Mouse (Mus musculus): ENCODE data around the gene Parpbp. TPM values are rescaled to one million over a fixed set of nuclear protein-coding genes. Genes with fewer than 3 reads are reported as not detected.

The Parpbp gene
- total RNA-seq, 1 experiment: 19.4 TPM

GRCm38 (mm10) chr10:88067377-88067776, 79.4 kb downstream of the Parpbp start:
- no peak for DNase-seq (ENCODE audit: low read depth, low spot score)
- Histone ChIP-seq H3K4me1 (ENCODE audit: control insufficient read depth in 2 of 2, insufficient read depth in 2 of 2, low read length in 2 of 2, poor library complexity in 1 of 2) (no peaks in the 10 kb centered on the region), H3K36me3 (ENCODE audit: control insufficient read depth, insufficient read depth, low read length, poor library complexity, severe bottlenecking) (no peaks in the 10 kb centered on the region), H3K27ac (ENCODE audit: insufficient read depth, low read depth, low read length, poor library complexity, severe bottlenecking) (no peak overlapping the region), H3K9ac (ENCODE audit: insufficient read depth, low read depth, low read length, poor library complexity, severe bottlenecking) (no peak overlapping the region), H3K9me3 (ENCODE audit: control insufficient read depth, insufficient read depth, low read depth, low read length) (no peaks in the 10 kb centered on the region), H3K4me3 (ENCODE audit: insufficient read depth in 1 of 2, low read depth in 1 of 2, low read length in 2 of 2, poor library complexity in 1 of 2, severe bottlenecking in 1 of 2) (no peak overlapping the region)
- no peak for TF ChIP-seq ZC3H11A (IDR thresholded peaks at IDR 0.05; ENCODE audit: borderline replicate concordance, low read depth, low read length)
- no peak for TF ChIP-seq MAFK (IDR thresholded peaks at IDR 0.05; ENCODE audit: insufficient read depth, low read depth, low read length)
- no peak for TF ChIP-seq CHD2 (IDR thresholded peaks at IDR 0.05; ENCODE audit: low read depth, low read length)
- TF ChIP-seq HCFC1 (IDR thresholded peaks at IDR 0.05; ENCODE audit: borderline replicate concordance, insufficient read depth, low read length): no peak
- no peak for TF ChIP-seq ZNF384 (IDR thresholded peaks at IDR 0.05; ENCODE audit: low read depth, low read length)
- in situ Hi-C loops (cut with MboI; ENCODE audit: low sequenced_read_pairs in 2 of 2, unreplicated experiment in 2 of 2): no loop called here

- in situ Hi-C loops (cut with MboI; ENCODE audit: low sequenced_read_pairs in 2 of 2, unreplicated experiment in 2 of 2): no loop called here
- TF ChIP-seq HCFC1 (IDR thresholded peaks at IDR 0.05; ENCODE audit: borderline replicate concordance, insufficient read depth, low read length) (no peak), ZNF384 (IDR thresholded peaks at IDR 0.05; ENCODE audit: low read depth, low read length) (no peak), ZC3H11A (IDR thresholded peaks at IDR 0.05; ENCODE audit: borderline replicate concordance, low read depth, low read length) (no peak), CHD2 (IDR thresholded peaks at IDR 0.05; ENCODE audit: low read depth, low read length) (no peak), MAFK (IDR thresholded peaks at IDR 0.05; ENCODE audit: insufficient read depth, low read depth, low read length) (no peak)
- H3K36me3 ChIP-seq (ENCODE audit: control insufficient read depth, insufficient read depth, low read length, poor library complexity, severe bottlenecking): no peaks in the 10 kb centered on the region
- H3K9ac ChIP-seq (ENCODE audit: insufficient read depth, low read depth, low read length, poor library complexity, severe bottlenecking): no peak overlapping the region
- H3K27ac ChIP-seq (ENCODE audit: insufficient read depth, low read depth, low read length, poor library complexity, severe bottlenecking): no peak overlapping the region
- H3K4me1 ChIP-seq (ENCODE audit: control insufficient read depth in 2 of 2, insufficient read depth in 2 of 2, low read length in 2 of 2, poor library complexity in 1 of 2): no peaks in the 10 kb centered on the region
- DNase-seq (ENCODE audit: low read depth, low spot score): no peak
- no peak overlapping the region for H3K4me3 ChIP-seq (ENCODE audit: insufficient read depth in 1 of 2, low read depth in 1 of 2, low read length in 2 of 2, poor library complexity in 1 of 2, severe bottlenecking in 1 of 2)
- H3K9me3 ChIP-seq (ENCODE audit: control insufficient read depth, insufficient read depth, low read depth, low read length): no peaks in the 10 kb centered on the region
Observed at GRCm38 (mm10) chr10:88064872-88065271, 81.9 kb downstream of the Parpbp start.

- DNase-seq (ENCODE audit: low read depth, low spot score): no peak
- TF ChIP-seq ZC3H11A (IDR thresholded peaks at IDR 0.05; ENCODE audit: borderline replicate concordance, low read depth, low read length): no peak
- TF ChIP-seq MAFK (IDR thresholded peaks at IDR 0.05; ENCODE audit: insufficient read depth, low read depth, low read length): no peak
- no peak for TF ChIP-seq CHD2 (IDR thresholded peaks at IDR 0.05; ENCODE audit: low read depth, low read length)
- no peak for TF ChIP-seq HCFC1 (IDR thresholded peaks at IDR 0.05; ENCODE audit: borderline replicate concordance, insufficient read depth, low read length)
- no peak for TF ChIP-seq ZNF384 (IDR thresholded peaks at IDR 0.05; ENCODE audit: low read depth, low read length)
- no peaks in the 10 kb centered on the region for H3K4me1 ChIP-seq (ENCODE audit: control insufficient read depth in 2 of 2, insufficient read depth in 2 of 2, low read length in 2 of 2, poor library complexity in 1 of 2)
- H3K9me3 ChIP-seq (ENCODE audit: control insufficient read depth, insufficient read depth, low read depth, low read length): no peaks in the 10 kb centered on the region
- H3K36me3 ChIP-seq (ENCODE audit: control insufficient read depth, insufficient read depth, low read length, poor library complexity, severe bottlenecking): no peaks in the 10 kb centered on the region
- H3K9ac ChIP-seq (ENCODE audit: insufficient read depth, low read depth, low read length, poor library complexity, severe bottlenecking): no peak overlapping the region
- in situ Hi-C loops (cut with MboI; ENCODE audit: low sequenced_read_pairs in 2 of 2, unreplicated experiment in 2 of 2): no loop called here
- H3K27ac ChIP-seq (ENCODE audit: insufficient read depth, low read depth, low read length, poor library complexity, severe bottlenecking): no peak overlapping the region
- no peak overlapping the region for H3K4me3 ChIP-seq (ENCODE audit: insufficient read depth in 1 of 2, low read depth in 1 of 2, low read length in 2 of 2, poor library complexity in 1 of 2, severe bottlenecking in 1 of 2)
Observed at GRCm38 (mm10) chr10:88063436-88063835, 83.3 kb downstream of the Parpbp start.

GRCm38 (mm10) chr10:88056950-88057649, 89.6 kb downstream of the Parpbp start:
- no peak for DNase-seq (ENCODE audit: low read depth, low spot score)
- Histone ChIP-seq H3K9ac (ENCODE audit: insufficient read depth, low read depth, low read length, poor library complexity, severe bottlenecking) (no peak overlapping the region), H3K9me3 (ENCODE audit: control insufficient read depth, insufficient read depth, low read depth, low read length) (no peaks in the 10 kb centered on the region), H3K4me1 (ENCODE audit: control insufficient read depth in 2 of 2, insufficient read depth in 2 of 2, low read length in 2 of 2, poor library complexity in 1 of 2) (no peaks in the 10 kb centered on the region), H3K36me3 (ENCODE audit: control insufficient read depth, insufficient read depth, low read length, poor library complexity, severe bottlenecking) (no peaks in the 10 kb centered on the region), H3K27ac (ENCODE audit: insufficient read depth, low read depth, low read length, poor library complexity, severe bottlenecking) (no peak overlapping the region), H3K4me3 (ENCODE audit: insufficient read depth in 1 of 2, low read depth in 1 of 2, low read length in 2 of 2, poor library complexity in 1 of 2, severe bottlenecking in 1 of 2) (no peak overlapping the region)
- TF ChIP-seq MAFK (IDR thresholded peaks at IDR 0.05; ENCODE audit: insufficient read depth, low read depth, low read length) (no peak), ZC3H11A (IDR thresholded peaks at IDR 0.05; ENCODE audit: borderline replicate concordance, low read depth, low read length) (no peak), HCFC1 (IDR thresholded peaks at IDR 0.05; ENCODE audit: borderline replicate concordance, insufficient read depth, low read length) (no peak), ZNF384 (IDR thresholded peaks at IDR 0.05; ENCODE audit: low read depth, low read length) (no peak), CHD2 (IDR thresholded peaks at IDR 0.05; ENCODE audit: low read depth, low read length) (no peak)
- in situ Hi-C loops (cut with MboI; ENCODE audit: low sequenced_read_pairs in 2 of 2, unreplicated experiment in 2 of 2): no loop called here

Measured in ES-E14 (cell line).